Mouse (Mus musculus) neural tube, embryonic 11.5 days (tissue): ENCODE results near the gene Dhx33. TPM values are rescaled to one million over a fixed set of nuclear protein-coding genes. Genes with fewer than 3 reads are reported as not detected.

Experiments used
- ATAC-seq: fragments of 200-750 bp; cut with Nextera tagmentation; 2 replicates; pipeline ENCODE4 v1.8.0; 2017; ENCODE audit warnings: moderate number of reproducible peaks, mild to moderate bottlenecking, moderate TSS enrichment, moderate library complexity; ENCODE audit not compliant: insufficient read depth, low FRiP score, low TSS enrichment
- DNase-seq: peaks from one replicate; pipeline ENCODE4 v3.0.0-alpha.2; 2015; ENCODE audit warnings: low spot score
- H3K27ac ChIP-seq: fragments of 300-500 bp; sonication (generic); 2 replicates; pipeline ENCODE4 v1.5.1; 2014; ENCODE audit warnings: low read depth, mild to moderate bottlenecking, low read length
- H3K27me3 ChIP-seq: fragments of 300-500 bp; sonication (generic); 2 replicates; pipeline ENCODE4 v1.6.1; 2014; ENCODE audit warnings: mild to moderate bottlenecking, low read length, mixed read lengths; ENCODE audit not compliant: control insufficient read depth, insufficient read depth
- H3K36me3 ChIP-seq: fragments of 300-500 bp; sonication (generic); 2 replicates; pipeline ENCODE4 v1.6.1; 2014; ENCODE audit warnings: mild to moderate bottlenecking, low read length, moderate library complexity, mixed read lengths; ENCODE audit not compliant: control insufficient read depth, insufficient read depth
- H3K4me1 ChIP-seq: fragments of 300-500 bp; sonication (generic); 2 replicates; pipeline ENCODE4 v1.6.1; 2014; ENCODE audit warnings: low read length, mixed read lengths; ENCODE audit not compliant: control insufficient read depth, insufficient read depth
- H3K4me2 ChIP-seq: fragments of 300-500 bp; sonication (generic); 2 replicates; pipeline ENCODE4 v1.6.1; 2014; ENCODE audit warnings: low read depth, mild to moderate bottlenecking, moderate library complexity
- H3K4me3 ChIP-seq: fragments of 300-500 bp; sonication (generic); 2 replicates; pipeline ENCODE4 v1.5.1; 2014; ENCODE audit warnings: low read depth, low read length
- H3K9ac ChIP-seq: fragments of 300-500 bp; sonication (generic); 2 replicates; pipeline ENCODE4 v1.6.1; 2014; ENCODE audit warnings: mild to moderate bottlenecking, low read length
- H3K9me3 ChIP-seq: fragments of 300-500 bp; sonication (generic); 2 replicates; pipeline ENCODE4 v1.6.1; 2016; ENCODE audit warnings: low read length; ENCODE audit not compliant: control insufficient read depth
- WGBS: fragments of 180-500 bp; shearing (Covaris S2); extraction: QIAGEN DNeasy Blood & Tissue Kit; methylation state at CpG from one replicate; pipeline ENCODE4 v1.1.7; 2014; 5-methylcytosine and 5-hydroxymethylcytosine counted together
- polyA plus RNA-seq: library from polyadenylated mRNA; unstranded; fragments of >200 nt; fragmentation: Nextera tagmentation; extraction: Ambion mirVana; gene quantifications from 2 replicates; pipeline ENCODE4 v1.2.1, GENCODE M21; 2014

Gene Dhx33
- polyA plus RNA-seq, 1 experiment from 2014 or later: 22.2 TPM

- H3K27me3 ChIP-seq: no peaks in the 10 kb centered on the region
- no peaks in the 10 kb centered on the region for H3K4me1 ChIP-seq
- H3K4me3 ChIP-seq: no peak overlapping the region
- no peak overlapping the region for H3K27ac ChIP-seq
- no peak overlapping the region for H3K9ac ChIP-seq
- H3K4me2 ChIP-seq: no peak overlapping the region
- H3K36me3 ChIP-seq: peaks cover 20% of the 10 kb centered on the region
- peak; percentile 19 for DNase-seq
- ATAC-seq: no peak
- H3K9me3 ChIP-seq: no peaks in the 10 kb centered on the region
- WGBS: 72% methylated on average over 4 of the region's 4 CpGs
Observed at GRCm38 (mm10) chr11:70973947-70974346, 30.3 kb downstream of the Dhx33 start.

- ATAC-seq: no peak
- H3K4me2 ChIP-seq: no peak overlapping the region
- H3K9me3 ChIP-seq: no peaks in the 10 kb centered on the region
- no peak for DNase-seq
- no peak overlapping the region for H3K27ac ChIP-seq
- peaks cover 8% of the 10 kb centered on the region; the same call in 1 of the 2 replicates for H3K4me1 ChIP-seq
- H3K4me3 ChIP-seq: no peak overlapping the region
- 74% methylated on average over 1 of the region's 1 CpGs for WGBS
- H3K9ac ChIP-seq: no peak overlapping the region
- H3K27me3 ChIP-seq: no peaks in the 10 kb centered on the region
- H3K36me3 ChIP-seq: peaks cover 9% of the 10 kb centered on the region
Observed at GRCm38 (mm10) chr11:70972586-70972985, 31.7 kb downstream of the Dhx33 start.

- H3K4me3 ChIP-seq: peak overlapping the region; percentile 93
- no peaks in the 10 kb centered on the region for H3K27me3 ChIP-seq
- peaks cover 8% of the 10 kb centered on the region; the same call in 1 of the 2 replicates for H3K4me1 ChIP-seq
- DNase-seq (no peak), ATAC-seq (peak; percentile 20; the same call in 1 of the 2 replicates)
- peak overlapping the region; percentile 46; the same call in 1 of the 2 replicates for H3K27ac ChIP-seq
- H3K9ac ChIP-seq: peak overlapping the region; percentile 59
- no peaks in the 10 kb centered on the region for H3K9me3 ChIP-seq
- 18% methylated on average over 24 of the region's 24 CpGs for WGBS
- no peaks in the 10 kb centered on the region; the same call in 1 of the 2 replicates for H3K36me3 ChIP-seq
- H3K4me2 ChIP-seq: peak overlapping the region; percentile 77
Observed at GRCm38 (mm10) chr11:70970560-70971540, 33.4 kb downstream of the Dhx33 start.

- H3K9me3 ChIP-seq: no peaks in the 10 kb centered on the region
- no peaks in the 10 kb centered on the region for H3K27me3 ChIP-seq
- peak within 1 kb of the TSS; percentile 73; the same call in 1 of the 2 replicates for H3K27ac ChIP-seq
- peak within 1 kb of the TSS; percentile 93 for H3K4me3 ChIP-seq
- peak within 1 kb of the TSS; percentile 89 for H3K9ac ChIP-seq
- peak; percentile 98 for ATAC-seq
- H3K36me3 ChIP-seq: peaks cover 4% of the 10 kb centered on the region; the same call in 1 of the 2 replicates
- peak; percentile 94 for DNase-seq
- H3K4me1 ChIP-seq: peaks cover 8% of the 10 kb centered on the region; the same call in 1 of the 2 replicates
- peak within 1 kb of the TSS; percentile 77 for H3K4me2 ChIP-seq
- under 1% methylated on average over 43 of the region's 43 CpGs for WGBS
Observed at GRCm38 (mm10) chr11:70969821-70970559, 34.2 kb downstream of the Dhx33 start, which contains the start of the genes Nup88 and Rpain. Gene Nup88, minus strand, starts transcription at chr11:70969973. Gene Rpain, plus strand, starts transcription at chr11:70970213.

- Histone ChIP-seq H3K4me3 (peak overlapping the region; percentile 93), H3K27ac (peak overlapping the region; percentile 73; the same call in 1 of the 2 replicates), H3K9ac (peak overlapping the region; percentile 89), H3K4me1 (peaks cover 8% of the 10 kb centered on the region; the same call in 1 of the 2 replicates), H3K27me3 (no peaks in the 10 kb centered on the region), H3K9me3 (no peaks in the 10 kb centered on the region), H3K4me2 (peak overlapping the region; percentile 72), H3K36me3 (peaks cover 6% of the 10 kb centered on the region)
- WGBS: 2% methylated on average over 25 of the region's 25 CpGs
- no peak for ATAC-seq
- no peak for DNase-seq
Observed at GRCm38 (mm10) chr11:70969271-70969794, 34.9 kb downstream of the Dhx33 start.

GRCm38 (mm10) chr11:70964222-70964907, 39.9 kb downstream of the Dhx33 start:
- H3K36me3 ChIP-seq: peaks cover 8% of the 10 kb centered on the region
- no peak for ATAC-seq
- H3K4me1 ChIP-seq: peaks cover 8% of the 10 kb centered on the region; the same call in 1 of the 2 replicates
- H3K9ac ChIP-seq: no peak overlapping the region
- no peak overlapping the region for H3K4me3 ChIP-seq
- H3K27ac ChIP-seq: no peak overlapping the region
- no peaks in the 10 kb centered on the region for H3K9me3 ChIP-seq
- H3K4me2 ChIP-seq: no peak overlapping the region
- DNase-seq: no peak
- WGBS: 76% methylated on average over 4 of the region's 4 CpGs
- H3K27me3 ChIP-seq: no peaks in the 10 kb centered on the region

- no peak for ATAC-seq
- H3K36me3 ChIP-seq: peaks cover 20% of the 10 kb centered on the region
- 94% methylated on average over 5 of the region's 5 CpGs for WGBS
- H3K4me3 ChIP-seq: no peak overlapping the region
- H3K9ac ChIP-seq: no peak overlapping the region
- no peaks in the 10 kb centered on the region for H3K4me1 ChIP-seq
- H3K27me3 ChIP-seq: no peaks in the 10 kb centered on the region
- DNase-seq: no peak
- no peak overlapping the region for H3K27ac ChIP-seq
- H3K4me2 ChIP-seq: no peak overlapping the region
- H3K9me3 ChIP-seq: no peaks in the 10 kb centered on the region
Observed at GRCm38 (mm10) chr11:70960786-70961554, 43.3 kb downstream of the Dhx33 start.
